Mouse (Mus musculus) neural tube, embryonic 11.5 days (tissue): ENCODE measurements around the gene Clk3. TPM values are rescaled to one million over a fixed set of nuclear protein-coding genes. Genes with fewer than 3 reads are reported as not detected.

ENCODE experiments used
- polyA plus RNA-seq: library from polyadenylated mRNA; unstranded; fragments of >200 nt; fragmentation: Nextera tagmentation; extraction: Ambion mirVana; gene quantifications from 2 replicates; pipeline ENCODE4 v1.2.1, GENCODE M21; 2014

Clk3 gene
- polyA plus RNA-seq, 1 experiment from 2014 or later = 97.3 TPM

Other genes with a start within 250 kb of the Clk3 start
- gene Cox5a, start 244.6 kb downstream of the Clk3 start, polyA plus RNA-seq = 688 and 702 TPM in 2 replicates
- 15.9 and 18.2 TPM in 2 replicates for gene Fam219b, start 228.3 kb downstream of the Clk3 start, polyA plus RNA-seq
- gene Mpi, start 213.1 kb downstream of the Clk3 start, polyA plus RNA-seq = 52.8 and 53.0 TPM in 2 replicates
- 56.7 and 59.6 TPM in 2 replicates for gene Scamp2, start 204.9 kb downstream of the Clk3 start, polyA plus RNA-seq
- gene Ulk3, start 176.4 kb downstream of the Clk3 start, polyA plus RNA-seq = 7.3 and 10.9 TPM in 2 replicates
- gene Cplx3, start 159.6 kb downstream of the Clk3 start, polyA plus RNA-seq = 0.42 TPM in 1 of 2 replicates, not detected in the other
- gene Lman1l, start 145.1 kb downstream of the Clk3 start, polyA plus RNA-seq = not detected in 2 replicates
- 29.9 and 35.2 TPM in 2 replicates for gene Csk, start 112.2 kb downstream of the Clk3 start, polyA plus RNA-seq
- gene Cyp1a2, start 82.2 kb downstream of the Clk3 start, polyA plus RNA-seq = not detected in 2 replicates
- not detected in 2 replicates for gene Cyp1a1, start 77.9 kb downstream of the Clk3 start, polyA plus RNA-seq
- 30.2 and 31.1 TPM in 2 replicates for gene Edc3, start 57.3 kb downstream of the Clk3 start, polyA plus RNA-seq
- gene Arid3b, start 70.9 kb upstream of the Clk3 start, polyA plus RNA-seq = 25.7 and 25.8 TPM in 2 replicates
- gene Ubl7, start 145.1 kb upstream of the Clk3 start, polyA plus RNA-seq = 119 and 124 TPM in 2 replicates
- 1.6 and 2.0 TPM in 2 replicates for gene Sema7a, start 174.3 kb upstream of the Clk3 start, polyA plus RNA-seq
- gene Cyp11a1, start 240.6 kb upstream of the Clk3 start, polyA plus RNA-seq = 0.16 TPM in 1 of 2 replicates, not detected in the other